Mouse (Mus musculus): ENCODE measurements at regions not wholly inside any gene's neighbourhood (a gene's known extent, or its start where the extent isn't known, plus 50 kb on each side); places are given as distances from the start of the nearest gene placed in this dataset.

DNA sequence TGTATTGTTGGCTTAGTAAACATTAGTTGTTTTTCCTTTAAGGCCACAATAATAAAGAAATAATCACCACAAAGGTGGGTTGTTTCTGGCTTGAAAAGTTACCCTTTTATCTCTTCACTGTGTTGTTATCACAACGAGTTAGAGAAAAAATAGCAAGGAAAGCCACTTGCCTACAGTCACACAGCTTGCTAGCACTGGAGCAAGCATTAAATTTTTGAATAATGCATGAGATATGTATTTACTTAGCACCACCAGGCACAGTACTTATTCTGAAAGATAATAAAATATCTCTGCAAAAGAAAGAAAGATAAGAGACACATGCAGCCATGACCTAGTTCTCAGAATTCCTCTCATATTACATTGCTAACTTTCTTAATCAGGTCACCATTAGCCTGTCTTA is 853.8 kb upstream of the Gm5150 start:
- TF ChIP-seq POLR2A (IDR thresholded peaks at IDR 0.05; ENCODE audit: insufficient read depth, low read length) (no peak), CTCF (IDR thresholded peaks at IDR 0.05; ENCODE audit: low read depth, low read length) (no peak), EP300 (IDR thresholded peaks at IDR 0.05; ENCODE audit: insufficient read depth, low read depth, low read length) (no peak)
